In the genomic region with DNA sequence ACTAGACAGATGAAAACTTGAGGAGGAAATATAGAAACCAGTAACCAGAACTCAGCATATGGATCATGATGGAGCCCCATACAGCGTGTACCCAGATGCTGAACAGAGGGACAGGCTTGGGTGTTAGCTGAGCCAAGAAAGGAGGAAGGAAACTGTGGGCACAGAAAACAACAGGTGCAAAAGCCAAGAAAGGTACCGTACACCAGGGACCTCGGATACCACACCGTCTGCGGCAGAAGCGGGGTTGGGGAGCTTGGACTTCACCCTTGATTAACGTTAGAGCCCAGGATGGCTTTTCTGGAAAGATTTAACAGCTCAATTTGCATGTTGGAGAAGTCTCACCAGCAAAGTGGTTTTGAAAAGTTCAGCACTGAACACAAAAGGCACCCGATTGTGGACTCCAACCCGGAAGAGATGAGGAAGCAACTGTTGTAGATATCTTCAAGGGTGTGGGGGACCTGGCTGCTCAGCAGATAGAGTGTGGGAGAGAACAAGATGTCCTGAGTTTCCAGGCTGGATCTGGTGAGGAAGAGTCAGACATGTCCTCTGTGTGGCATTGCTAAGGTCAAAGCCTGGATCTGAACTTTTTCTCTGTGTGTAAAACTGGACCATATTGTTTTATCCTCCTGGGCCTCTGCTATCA, we compare ENCODE assay signal across 14 mouse cellular contexts.
DNase-seq lines count a peak whose midpoint lies in the region; ATAC-seq and TF ChIP-seq lines count a peak whose summit lies in the region.
"Had no signal": no experiment of that assay in that cellular context is flagged by ENCODE, and none has a peak within 500 bp of the region (broad histone marks: within the 10 kb centered on the region; RNA-seq: fewer than 3 reads in every experiment).

No protein-coding gene starts in this region.

- H3K9ac ChIP-seq in liver, embryonic 16.5 days (ENCODE audit: low read depth, low read length): no peak overlapping the region
- no peak overlapping the region for H3K9ac ChIP-seq in liver, embryonic 12.5 days
- no peak overlapping the region for H3K9ac ChIP-seq in liver, postnatal 0 days (replicated peaks)
- H3K9ac ChIP-seq in kidney, embryonic 15.5 days: no peak overlapping the region
- H3K9ac ChIP-seq: forebrain, embryonic 15.5 days had no signal

- no peak for TF ChIP-seq CTCF in liver, postnatal 0 days (IDR thresholded peaks at IDR 0.05; ENCODE audit: low read depth)

- H3K36me3 ChIP-seq in liver, embryonic 16.5 days (ENCODE audit: control insufficient read depth, insufficient read depth): no peaks in the 10 kb centered on the region
- H3K36me3 ChIP-seq in liver, embryonic 12.5 days: no peaks in the 10 kb centered on the region
- no peaks in the 10 kb centered on the region for H3K36me3 ChIP-seq in liver, postnatal 0 days (replicated peaks; ENCODE audit: insufficient read depth, low read length)
- no peaks in the 10 kb centered on the region for H3K36me3 ChIP-seq in kidney, embryonic 15.5 days
- H3K36me3 ChIP-seq: forebrain, embryonic 15.5 days; heart, embryonic 10.5 days had no signal

- no peaks in the 10 kb centered on the region for H3K9me3 ChIP-seq in liver, embryonic 16.5 days (replicated peaks; ENCODE audit: control insufficient read depth, low read length)
- H3K9me3 ChIP-seq in liver, embryonic 12.5 days (replicated peaks): no peaks in the 10 kb centered on the region
- no peaks in the 10 kb centered on the region for H3K9me3 ChIP-seq in liver, postnatal 0 days (ENCODE audit: low read length)
- H3K9me3 ChIP-seq in kidney, embryonic 15.5 days (replicated peaks): no peaks in the 10 kb centered on the region
- H3K9me3 ChIP-seq: forebrain, embryonic 15.5 days; heart, embryonic 10.5 days had no signal

- intact Hi-C loops in left cerebral cortex, postnatal 25 days (cut with DNase I): no loop called here

- H3K27me3 ChIP-seq in liver, embryonic 16.5 days (ENCODE audit: control insufficient read depth, insufficient read depth, low read depth, low read length): no peaks in the 10 kb centered on the region
- H3K27me3 ChIP-seq in liver, embryonic 12.5 days (replicated peaks): no peaks in the 10 kb centered on the region
- H3K27me3 ChIP-seq in liver, postnatal 0 days (ENCODE audit: insufficient read depth, low read length): no peaks in the 10 kb centered on the region
- no peaks in the 10 kb centered on the region for H3K27me3 ChIP-seq in kidney, embryonic 15.5 days
- H3K27me3 ChIP-seq: forebrain, embryonic 15.5 days had no signal

- H3K4me3 ChIP-seq in liver, embryonic 16.5 days (ENCODE audit: low read depth, low read length): no peak overlapping the region
- no peak overlapping the region for H3K4me3 ChIP-seq in liver, embryonic 12.5 days
- H3K4me3 ChIP-seq in liver, postnatal 0 days (ENCODE audit: low read depth, low read length): no peak overlapping the region
- no peak overlapping the region for H3K4me3 ChIP-seq in kidney, embryonic 15.5 days (replicated peaks)
- H3K4me3 ChIP-seq: forebrain, embryonic 15.5 days; heart, embryonic 10.5 days had no signal

- TF ChIP-seq EP300 in liver, postnatal 0 days (IDR thresholded peaks at IDR 0.05; ENCODE audit: low read depth): no peak

- H3K27ac ChIP-seq in liver, embryonic 16.5 days (ENCODE audit: low read length): no peak overlapping the region
- no peak overlapping the region for H3K27ac ChIP-seq in liver, embryonic 12.5 days
- peak overlapping the region; percentile 40 for H3K27ac ChIP-seq in liver, postnatal 0 days (ENCODE audit: low read depth)
- no peak overlapping the region for H3K27ac ChIP-seq in kidney, embryonic 15.5 days
- H3K27ac ChIP-seq: forebrain, embryonic 15.5 days; heart, embryonic 10.5 days had no signal

- WGBS in liver, embryonic 16.5 days (ENCODE audit: insufficient replicate concordance): 21% methylated on average over 9 of the region's 9 CpGs
- 43% methylated on average over 9 of the region's 9 CpGs for WGBS in liver, embryonic 12.5 days (ENCODE audit: insufficient replicate concordance)
- WGBS in liver, postnatal 0 days (ENCODE audit: insufficient replicate concordance): 33% methylated on average over 9 of the region's 9 CpGs
- WGBS in kidney, embryonic 15.5 days: 91% methylated on average over 9 of the region's 9 CpGs

- no peak for DNase-seq in liver, postnatal 0 days
- peak; percentile 40 to 46 for DNase-seq in spleen, adult 18-20 months
- DNase-seq in layer of hippocampus, postnatal 10 days (ENCODE audit: low spot score in 2 of 2): no peak
- no peak for DNase-seq in left cerebral cortex, adult 11 months (ENCODE audit: low spot score)
- DNase-seq in left cerebral cortex, postnatal 25 days (ENCODE audit: low spot score in 2 of 2): no peak
- DNase-seq: cerebellum, adult 11 months; kidney, postnatal 25 days had no signal

- ATAC-seq in liver, embryonic 16.5 days (ENCODE audit: low read depth): 0 out of 2 replicates have a peak, but pooled peaks have one; percentile 11
- no peak for ATAC-seq in liver, embryonic 12.5 days
- ATAC-seq in liver, postnatal 0 days: peak; percentile 53; the same call in 1 of the 2 replicates
- no peak for ATAC-seq in kidney, embryonic 15.5 days (replicated peaks; ENCODE audit: low FRiP score)
- ATAC-seq: forebrain, embryonic 15.5 days; lung, postnatal 0 days had no signal

- no peaks in the 10 kb centered on the region for H3K4me1 ChIP-seq in liver, embryonic 16.5 days (ENCODE audit: control insufficient read depth, low read depth, low read length)
- H3K4me1 ChIP-seq in liver, embryonic 12.5 days: 0 out of 2 replicates have a peak, but pooled peaks cover 4% of the 10 kb centered on the region
- H3K4me1 ChIP-seq in liver, postnatal 0 days (ENCODE audit: insufficient read depth): no peaks in the 10 kb centered on the region; the same call in none of the 2 replicates
- H3K4me1 ChIP-seq in kidney, embryonic 15.5 days: no peaks in the 10 kb centered on the region

- H3K4me2 ChIP-seq in liver, embryonic 16.5 days (ENCODE audit: low read depth, low read length): no peak overlapping the region
- no peak overlapping the region for H3K4me2 ChIP-seq in liver, embryonic 12.5 days
- H3K4me2 ChIP-seq in liver, postnatal 0 days (ENCODE audit: low read depth, low read length): no peak overlapping the region
- H3K4me2 ChIP-seq in kidney, embryonic 15.5 days: no peak overlapping the region
- H3K4me2 ChIP-seq: forebrain, embryonic 15.5 days; midbrain, embryonic 11.5 days had no signal

Comparison
In these comparisons a context has a peak if more than half of its experiments do, and no peak if none do; other contexts are left out.
1. ATAC-seq: peak in liver, embryonic 16.5 days (single experiment) and liver, postnatal 0 days (single experiment); none in liver, embryonic 12.5 days (single experiment) and kidney, embryonic 15.5 days (single experiment).
2. DNase-seq: peak in spleen, adult 18-20 months (2 of 2); none in liver, postnatal 0 days (single experiment), layer of hippocampus, postnatal 10 days (0 of 2), left cerebral cortex, adult 11 months (single experiment) and left cerebral cortex, postnatal 25 days (0 of 2).